Mouse (Mus musculus): ENCODE measurements around the gene Rsl24d1. TPM values are rescaled to one million over a fixed set of nuclear protein-coding genes. Genes with fewer than 3 reads are reported as not detected.

Gene Rsl24d1
- polyA plus RNA-seq, 1 experiment, result 24.5 TPM

DNA sequence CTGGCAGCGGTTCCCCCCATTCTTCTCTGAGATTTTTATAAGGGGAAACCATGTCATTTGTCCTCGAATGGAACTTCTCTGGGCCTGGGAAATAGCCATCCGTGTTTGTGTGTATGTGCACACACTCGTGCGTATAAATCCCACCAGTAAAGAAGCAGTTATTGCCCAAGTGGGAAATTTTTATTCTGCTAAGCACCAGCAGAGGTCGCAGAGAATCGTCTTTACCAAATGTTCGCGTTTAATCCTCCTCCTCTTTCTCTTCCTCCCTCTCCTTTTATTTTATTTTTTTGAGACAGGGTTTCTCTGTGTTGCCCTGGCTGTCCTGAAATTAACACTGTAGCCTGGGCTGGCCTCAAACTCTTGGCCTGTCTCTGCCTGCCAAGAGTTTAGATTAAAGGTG is 41.1 kb downstream of the Rsl24d1 start:
- no peak for TF ChIP-seq CTCF (conservative IDR thresholded peaks at IDR 0.05; ENCODE audit: insufficient read depth, insufficient read length, low read depth, low read length)
- no peak for TF ChIP-seq POLR2A (IDR thresholded peaks at IDR 0.05; ENCODE audit: low read depth, low read length)
- WGBS, result 47% methylated on average over 9 of the region's 9 CpGs
- no peaks in the 10 kb centered on the region for H3K36me3 ChIP-seq (ENCODE audit: control insufficient read depth, insufficient read depth, low read length)
- H3K27ac ChIP-seq (ENCODE audit: insufficient read depth, low read depth, low read length), result no peak overlapping the region
- H3K27me3 ChIP-seq (replicated peaks; ENCODE audit: control insufficient read depth, insufficient read depth, low read length), result no peaks in the 10 kb centered on the region
- DNase-seq, result no peak
- H3K4me1 ChIP-seq (ENCODE audit: control insufficient read depth, insufficient read depth, low read length), result no peaks in the 10 kb centered on the region
- H3K4me3 ChIP-seq (ENCODE audit: insufficient read depth, low read depth, low read length), result no peak overlapping the region

DNA sequence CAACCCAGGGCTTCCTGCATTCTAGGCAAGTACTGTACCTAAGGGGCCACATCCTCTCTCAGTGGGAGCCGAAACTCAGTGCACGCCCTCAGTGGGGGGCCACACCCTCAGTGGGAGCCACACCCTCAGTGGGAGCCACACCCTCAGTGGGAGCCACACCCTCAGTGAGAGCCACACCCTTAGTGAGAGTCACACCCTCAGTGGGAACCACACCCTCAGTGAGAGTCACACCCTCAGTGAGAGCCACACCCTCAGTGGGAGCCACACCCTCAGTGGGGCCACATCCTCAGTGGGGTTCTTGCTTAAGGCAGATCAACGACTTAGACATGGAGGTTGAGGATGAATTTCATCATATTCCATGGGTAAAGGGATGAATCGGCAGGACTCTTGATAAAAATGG is 44.7 kb downstream of the Rsl24d1 start:
- Histone ChIP-seq H3K27ac (ENCODE audit: insufficient read depth, low read depth, low read length) (no peak overlapping the region), H3K27me3 (replicated peaks; ENCODE audit: control insufficient read depth, insufficient read depth, low read length) (no peaks in the 10 kb centered on the region), H3K4me3 (ENCODE audit: insufficient read depth, low read depth, low read length) (no peak overlapping the region), H3K36me3 (ENCODE audit: control insufficient read depth, insufficient read depth, low read length) (no peaks in the 10 kb centered on the region), H3K4me1 (ENCODE audit: control insufficient read depth, insufficient read depth, low read length) (no peaks in the 10 kb centered on the region)
- WGBS, result 86% methylated on average over 4 of the region's 4 CpGs
- TF ChIP-seq CTCF (conservative IDR thresholded peaks at IDR 0.05; ENCODE audit: insufficient read depth, insufficient read length, low read depth, low read length), result no peak
- DNase-seq, result no peak

DNA sequence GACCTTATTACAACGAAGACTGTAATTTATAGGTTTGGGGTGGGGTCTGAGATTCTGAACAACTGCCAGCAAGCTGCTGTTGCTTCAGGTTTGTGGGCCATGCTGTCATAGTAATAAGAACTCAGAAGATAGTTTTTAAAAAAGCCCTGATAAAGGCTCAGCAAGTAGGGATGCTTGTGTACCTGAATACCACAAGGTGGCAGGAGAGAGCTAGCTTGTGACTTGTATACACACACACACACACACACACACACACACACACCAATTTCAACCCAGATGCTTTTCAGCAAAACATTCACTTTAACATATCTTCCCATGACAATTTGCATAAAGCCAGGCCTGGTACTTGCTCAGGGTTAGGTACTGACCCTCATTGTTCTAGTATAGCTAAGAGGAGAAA is 46.0 kb downstream of the Rsl24d1 start:
- WGBS, result 44% methylated on average over 1 of the region's 1 CpGs
- Histone ChIP-seq H3K4me1 (ENCODE audit: control insufficient read depth, insufficient read depth, low read length) (no peaks in the 10 kb centered on the region), H3K36me3 (ENCODE audit: control insufficient read depth, insufficient read depth, low read length) (no peaks in the 10 kb centered on the region), H3K27ac (ENCODE audit: insufficient read depth, low read depth, low read length) (no peak overlapping the region), H3K4me3 (ENCODE audit: insufficient read depth, low read depth, low read length) (no peak overlapping the region), H3K27me3 (replicated peaks; ENCODE audit: control insufficient read depth, insufficient read depth, low read length) (no peaks in the 10 kb centered on the region)
- TF ChIP-seq CTCF (conservative IDR thresholded peaks at IDR 0.05; ENCODE audit: insufficient read depth, insufficient read length, low read depth, low read length) (no peak), POLR2A (IDR thresholded peaks at IDR 0.05; ENCODE audit: low read depth, low read length) (no peak)
- DNase-seq, result peak; percentile 14

DNA sequence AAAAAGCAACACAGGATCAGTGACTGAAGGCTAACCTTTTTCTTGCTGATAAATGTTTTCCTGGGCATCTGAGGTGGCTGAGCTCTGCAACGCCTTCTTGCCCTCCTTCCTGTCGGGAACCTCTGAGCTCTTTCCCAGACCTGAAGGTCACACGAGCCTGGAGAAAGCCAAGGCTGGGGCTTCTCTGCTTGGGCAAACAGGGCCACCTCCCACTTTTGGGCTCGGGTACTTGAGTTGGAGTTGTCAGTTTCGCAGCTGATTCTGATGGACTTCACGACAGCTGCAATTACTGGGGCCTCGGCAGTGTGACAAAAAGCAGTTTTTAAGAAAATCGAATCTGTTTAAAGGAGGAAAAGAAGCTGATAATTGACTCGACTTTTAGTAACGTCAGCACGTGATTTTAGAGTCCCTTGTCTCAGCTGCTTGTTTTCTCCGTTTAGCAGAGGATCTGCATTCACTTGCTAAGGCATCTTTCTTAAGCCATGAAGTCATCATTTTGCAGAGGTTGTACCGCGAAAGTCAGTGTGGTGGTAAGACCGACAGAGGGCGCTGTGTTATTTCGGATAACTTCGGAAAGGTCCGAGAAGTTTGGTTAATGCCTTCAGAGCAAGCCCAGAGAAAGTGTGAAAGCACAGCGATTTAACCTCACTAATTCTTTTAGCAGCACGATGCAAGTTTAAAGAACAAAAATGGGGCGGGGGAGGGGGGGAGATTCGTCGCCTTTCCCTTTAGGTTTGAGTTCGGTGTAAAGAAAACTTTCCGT is 49.5 kb downstream of the Rsl24d1 start:
- Histone ChIP-seq H3K4me3 (ENCODE audit: insufficient read depth, low read depth, low read length) (no peak overlapping the region), H3K27ac (ENCODE audit: insufficient read depth, low read depth, low read length) (no peak overlapping the region), H3K36me3 (ENCODE audit: control insufficient read depth, insufficient read depth, low read length) (no peaks in the 10 kb centered on the region), H3K4me1 (ENCODE audit: control insufficient read depth, insufficient read depth, low read length) (no peaks in the 10 kb centered on the region), H3K27me3 (replicated peaks; ENCODE audit: control insufficient read depth, insufficient read depth, low read length) (no peaks in the 10 kb centered on the region)
- 14% methylated on average over 26 of the region's 26 CpGs for WGBS
- DNase-seq, result peak; percentile 66
- peak; percentile 77 for TF ChIP-seq CTCF (conservative IDR thresholded peaks at IDR 0.05; ENCODE audit: insufficient read depth, insufficient read length, low read depth, low read length)
- TF ChIP-seq POLR2A (IDR thresholded peaks at IDR 0.05; ENCODE audit: low read depth, low read length), result no peak

DNA sequence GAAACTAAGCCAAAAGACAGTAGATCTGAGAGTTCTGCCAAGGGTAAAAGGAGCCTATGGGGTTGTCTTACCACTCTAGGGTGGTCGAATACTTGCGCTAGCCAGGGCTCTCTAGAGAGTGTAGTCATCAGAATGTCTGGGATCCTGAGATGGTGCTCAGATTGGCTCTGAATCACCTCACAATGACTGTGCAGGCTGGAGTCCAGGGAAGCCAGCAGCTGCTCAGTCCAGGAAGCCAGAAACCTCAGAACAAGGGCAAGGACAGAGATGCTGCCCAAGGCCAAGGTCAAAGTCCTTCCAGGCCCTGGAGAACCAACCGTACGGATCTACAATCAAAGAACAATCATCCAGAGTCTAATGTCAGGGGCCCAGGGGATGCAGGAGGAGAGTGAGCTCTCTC is 52.4 kb downstream of the Rsl24d1 start:
- Histone ChIP-seq H3K36me3 (ENCODE audit: control insufficient read depth, insufficient read depth, low read length) (no peaks in the 10 kb centered on the region), H3K27me3 (replicated peaks; ENCODE audit: control insufficient read depth, insufficient read depth, low read length) (no peaks in the 10 kb centered on the region), H3K4me3 (ENCODE audit: insufficient read depth, low read depth, low read length) (no peak overlapping the region), H3K27ac (ENCODE audit: insufficient read depth, low read depth, low read length) (no peak overlapping the region), H3K4me1 (ENCODE audit: control insufficient read depth, insufficient read depth, low read length) (no peaks in the 10 kb centered on the region)
- WGBS, result 75% methylated on average over 4 of the region's 4 CpGs
- TF ChIP-seq POLR2A (IDR thresholded peaks at IDR 0.05; ENCODE audit: low read depth, low read length) (no peak), CTCF (conservative IDR thresholded peaks at IDR 0.05; ENCODE audit: insufficient read depth, insufficient read length, low read depth, low read length) (no peak)
- DNase-seq, result no peak

Other genes starting within 250 kb of the Rsl24d1 start
- 0.22 and 0.38 TPM in 2 replicates for gene Pygo1, start 187.8 kb upstream of the Rsl24d1 start, polyA plus RNA-seq (2012; rRNA removed)
- 1.1 and 1.3 TPM in 2 replicates for gene Dyx1c1, start 154.6 kb upstream of the Rsl24d1 start, polyA plus RNA-seq (2012; rRNA removed)
- not detected in 2 replicates for gene Gm44503, start 154.6 kb upstream of the Rsl24d1 start, polyA plus RNA-seq (2012; rRNA removed)
- gene Ccpg1os, start 128.0 kb upstream of the Rsl24d1 start, polyA plus RNA-seq (2012; rRNA removed), result 29.1 and 34.8 TPM in 2 replicates
- 20.1 and 30.2 TPM in 2 replicates for gene Ccpg1, start 128.0 kb upstream of the Rsl24d1 start, polyA plus RNA-seq (2012; rRNA removed)
- 10.7 and 10.9 TPM in 2 replicates for gene Pigb, start 73.0 kb upstream of the Rsl24d1 start, polyA plus RNA-seq (2012; rRNA removed)
- 8.0 and 9.4 TPM in 2 replicates for gene Rab27a, start 68.6 kb upstream of the Rsl24d1 start, polyA plus RNA-seq (2012; rRNA removed)
- gene Khdc3, start 11.6 kb upstream of the Rsl24d1 start, polyA plus RNA-seq (2012; rRNA removed), result 0.07 and 0.19 TPM in 2 replicates
- gene Gm20509, start 11.0 kb upstream of the Rsl24d1 start, polyA plus RNA-seq (2012; rRNA removed), result not detected in 2 replicates